Mouse (Mus musculus) hindbrain, embryonic 16.5 days (tissue): ENCODE measurements around the gene Klf9. TPM values are rescaled to one million over a fixed set of nuclear protein-coding genes. Genes with fewer than 3 reads are reported as not detected.
"Not testable (repeated sequence)": the region's sequence is repeated elsewhere in the genome, so short reads cannot be mapped to it uniquely, and the experiment has no call there.

Experiments
- ATAC-seq: fragments of 200-750 bp; cut with Nextera tagmentation; 2 replicates; pipeline ENCODE4 v1.8.0; 2017; ENCODE audit warnings: moderate TSS enrichment, moderate library complexity
- H3K27ac ChIP-seq: fragments of 300-500 bp; sonication (generic); 2 replicates; pipeline ENCODE4 v1.5.1; 2014; ENCODE audit warnings: low read depth, mild to moderate bottlenecking, control low read depth, low read length, moderate library complexity
- H3K27me3 ChIP-seq: fragments of 300-500 bp; sonication (generic); replicated peaks from 2 replicates; pipeline ENCODE4 v1.6.1; 2014; ENCODE audit warnings: low read length; ENCODE audit not compliant: control insufficient read depth, insufficient read depth
- H3K36me3 ChIP-seq: fragments of 300-500 bp; sonication (generic); 2 replicates; pipeline ENCODE4 v1.6.1; 2014; ENCODE audit warnings: mild to moderate bottlenecking, low read length, moderate library complexity, mixed read lengths; ENCODE audit not compliant: control insufficient read depth, insufficient read depth
- H3K4me1 ChIP-seq: fragments of 300-500 bp; sonication (generic); 2 replicates; pipeline ENCODE4 v1.6.1; 2014; ENCODE audit warnings: low read depth, low read length; ENCODE audit not compliant: control insufficient read depth, insufficient read depth
- H3K4me2 ChIP-seq: fragments of 300-500 bp; sonication (generic); 2 replicates; pipeline ENCODE4 v1.6.1; 2014; ENCODE audit warnings: mild to moderate bottlenecking, low read length, control low read depth, moderate library complexity
- H3K4me3 ChIP-seq: fragments of 300-500 bp; sonication (generic); 2 replicates; pipeline ENCODE4 v1.5.1; 2014; ENCODE audit warnings: mild to moderate bottlenecking, low read length, control low read depth, moderate library complexity
- H3K9ac ChIP-seq: fragments of 300-500 bp; sonication (generic); 2 replicates; pipeline ENCODE4 v1.6.1; 2014; ENCODE audit warnings: low read depth, mild to moderate bottlenecking, control low read depth, low read length, moderate library complexity
- H3K9me3 ChIP-seq: fragments of 300-500 bp; sonication (generic); 2 replicates; pipeline ENCODE4 v1.6.1; 2014; ENCODE audit warnings: mild to moderate bottlenecking, low read length, moderate library complexity; ENCODE audit not compliant: control insufficient read depth
- WGBS: fragments of 180-500 bp; shearing (Covaris S2); extraction: QIAGEN DNeasy Blood & Tissue Kit; methylation state at CpG from one replicate; pipeline ENCODE4 v1.1.7; 2014; 5-methylcytosine and 5-hydroxymethylcytosine counted together
- polyA plus RNA-seq: library from polyadenylated mRNA; unstranded; fragments of >200 nt; fragmentation: Nextera tagmentation; extraction: Ambion mirVana; gene quantifications from 2 replicates; pipeline ENCODE4 v1.2.1, GENCODE M21; 2015

Klf9 gene
- polyA plus RNA-seq, 1 experiment from 2014 or later = 4.9 TPM

DNA sequence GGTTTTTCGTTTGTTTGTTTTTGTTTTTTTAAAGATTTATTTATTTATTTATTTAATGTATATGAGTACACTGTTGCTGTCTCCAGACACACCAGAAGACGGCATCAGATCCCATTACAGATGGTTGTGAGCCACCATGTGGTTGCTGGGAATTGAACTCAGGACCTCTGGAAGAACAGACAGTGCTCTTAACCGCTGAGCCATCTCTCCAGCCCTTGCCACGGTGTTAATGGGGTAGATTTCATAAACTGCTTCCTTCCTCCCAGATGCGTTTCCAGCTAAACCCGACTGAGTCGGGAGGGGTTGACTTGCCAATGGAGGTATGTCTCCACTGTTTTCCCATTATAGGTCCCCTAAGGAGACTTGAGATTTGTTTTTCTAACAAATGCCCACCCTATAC is 4.5 kb downstream of the Klf9 start:
- not testable (repeated sequence) for ATAC-seq
- WGBS = 90% methylated on average over 7 of the region's 7 CpGs

GRCm38 (mm10) chr19:23146409-23146861 is 5.4 kb downstream of the Klf9 start:
- Histone ChIP-seq H3K4me1 (peaks cover 15% of the 10 kb centered on the region), H3K36me3 (no peaks in the 10 kb centered on the region), H3K9me3 (no peaks in the 10 kb centered on the region), H3K27me3 (peaks cover 2% of the 10 kb centered on the region), H3K4me2 (peak overlapping the region; percentile 9), H3K9ac (no peak overlapping the region; the same call in 1 of the 2 replicates), H3K4me3 (no peak overlapping the region), H3K27ac (peak overlapping the region; percentile 58; the same call in 1 of the 2 replicates)
- ATAC-seq = peak; percentile 62; the same call in 1 of the 2 replicates
- 53% methylated on average over 12 of the region's 12 CpGs for WGBS

More for the DNA sequence above, 4.5 kb downstream of the Klf9 start:
- H3K4me3 ChIP-seq, H3K27me3 ChIP-seq, H3K9ac ChIP-seq, H3K36me3 ChIP-seq, H3K9me3 ChIP-seq, H3K4me2 ChIP-seq, H3K27ac ChIP-seq: not testable (repeated sequence)
- peaks cover 15% of the 10 kb centered on the region for H3K4me1 ChIP-seq

DNA sequence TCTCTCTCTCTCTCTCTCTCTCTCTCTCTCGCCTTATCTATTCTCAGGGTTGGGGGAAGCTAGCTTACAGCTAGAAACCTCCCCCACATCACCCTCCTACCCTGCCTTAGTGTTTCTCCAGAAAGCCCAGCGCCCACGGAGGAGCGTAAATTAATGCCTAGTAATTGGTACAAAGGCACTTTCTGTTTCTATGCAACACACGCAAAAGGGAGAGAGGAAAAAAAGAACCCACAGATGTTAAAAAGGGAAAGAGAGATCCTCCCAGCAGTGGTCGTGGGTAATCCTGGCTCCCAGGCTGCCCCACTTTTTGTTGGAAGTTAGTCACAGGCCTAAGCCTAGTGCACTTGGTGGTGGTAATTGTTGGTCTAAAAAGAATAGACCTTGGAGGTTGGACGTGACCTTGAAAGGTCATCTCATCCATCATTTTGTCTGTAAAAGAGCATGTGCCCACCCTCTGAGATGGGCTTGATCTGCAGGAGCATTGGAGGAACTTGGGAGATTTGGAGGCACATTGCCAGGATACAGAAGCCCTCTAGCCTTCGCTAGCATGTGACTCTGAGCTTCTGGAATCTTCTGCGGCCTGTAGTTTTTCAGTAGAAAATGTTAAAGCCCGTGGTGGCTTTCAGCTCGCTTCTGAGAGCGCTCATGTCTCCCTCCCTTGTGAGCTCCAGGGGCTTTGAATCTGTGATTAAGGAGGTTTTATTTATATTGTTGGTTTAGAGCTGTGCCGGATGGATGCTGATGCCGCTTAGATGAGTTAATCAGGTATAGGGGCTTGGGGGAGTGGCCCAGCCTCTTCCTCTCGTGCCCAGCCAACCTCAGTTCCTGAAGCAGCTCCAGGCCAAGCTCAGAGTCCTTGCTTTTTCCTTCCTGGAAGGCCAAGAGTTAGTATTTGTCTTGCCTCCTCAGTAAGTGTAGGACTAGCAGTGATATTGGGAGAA is 6.3 kb downstream of the Klf9 start:
- H3K4me1 ChIP-seq = peaks cover 7% of the 10 kb centered on the region
- H3K4me3 ChIP-seq = no peak overlapping the region
- H3K9me3 ChIP-seq = no peaks in the 10 kb centered on the region
- peak overlapping the region; percentile 28; the same call in 1 of the 2 replicates for H3K9ac ChIP-seq
- H3K27ac ChIP-seq = peak overlapping the region; percentile 58; the same call in 1 of the 2 replicates
- H3K27me3 ChIP-seq = peaks cover 2% of the 10 kb centered on the region
- 62% methylated on average over 15 of the region's 15 CpGs for WGBS
- no peak overlapping the region; the same call in 1 of the 2 replicates for H3K4me2 ChIP-seq
- no peak for ATAC-seq
- no peaks in the 10 kb centered on the region for H3K36me3 ChIP-seq

- H3K4me3 ChIP-seq = no peak overlapping the region
- no peaks in the 10 kb centered on the region for H3K9me3 ChIP-seq
- H3K9ac ChIP-seq = no peak overlapping the region
- H3K27me3 ChIP-seq = no peaks in the 10 kb centered on the region; the same call in 1 of the 2 replicates
- H3K4me2 ChIP-seq = no peak overlapping the region
- WGBS = 77% methylated on average over 7 of the region's 7 CpGs
- no peaks in the 10 kb centered on the region for H3K36me3 ChIP-seq
- peaks cover 3% of the 10 kb centered on the region; the same call in 1 of the 2 replicates for H3K4me1 ChIP-seq
- peak; percentile 69 for ATAC-seq
- H3K27ac ChIP-seq = peak overlapping the region; percentile 55; the same call in 1 of the 2 replicates
Measured at GRCm38 (mm10) chr19:23149465-23150410, 8.7 kb downstream of the Klf9 start.

DNA sequence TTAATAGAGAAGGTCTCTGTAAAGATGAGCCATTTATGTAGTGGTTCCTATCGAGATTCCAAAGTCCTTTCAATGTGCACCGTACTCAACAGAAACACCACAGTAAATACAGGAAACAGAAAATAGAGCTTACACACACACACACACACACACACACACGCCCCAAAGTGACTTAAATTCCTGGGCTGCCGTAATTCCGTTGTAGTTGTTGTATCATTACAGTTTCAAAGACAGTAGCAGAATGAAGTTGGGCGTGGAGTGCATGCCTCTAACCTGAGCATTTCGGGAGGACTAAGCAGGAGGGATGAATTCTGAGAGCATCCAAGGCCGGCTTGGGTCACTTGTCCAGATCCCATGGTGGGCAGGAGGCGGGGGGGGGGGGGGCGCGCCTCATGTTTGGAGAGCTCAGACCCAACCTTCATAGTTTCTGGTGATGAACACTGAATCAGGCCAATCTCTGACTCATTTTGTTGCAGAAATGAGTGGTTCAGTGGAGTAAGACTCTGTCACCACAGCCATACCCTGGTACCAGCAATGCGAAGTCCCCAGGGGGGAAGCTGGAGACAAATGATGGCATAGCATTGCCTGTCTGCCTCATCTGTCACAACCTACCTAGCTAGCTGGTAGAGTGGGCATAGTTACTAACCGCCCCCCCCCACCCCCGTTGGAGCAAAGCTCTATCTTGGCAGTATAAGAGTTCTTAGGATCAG is 9.7 kb downstream of the Klf9 start:
- H3K4me3 ChIP-seq = no peak overlapping the region
- H3K36me3 ChIP-seq = no peaks in the 10 kb centered on the region
- no peak overlapping the region for H3K27ac ChIP-seq
- no peak for ATAC-seq
- H3K9me3 ChIP-seq = no peaks in the 10 kb centered on the region
- no peak overlapping the region for H3K9ac ChIP-seq
- peaks cover 3% of the 10 kb centered on the region; the same call in 1 of the 2 replicates for H3K4me1 ChIP-seq
- no peaks in the 10 kb centered on the region; the same call in 1 of the 2 replicates for H3K27me3 ChIP-seq
- no peak overlapping the region for H3K4me2 ChIP-seq
- 88% methylated on average over 13 of the region's 14 CpGs for WGBS

- H3K4me3 ChIP-seq = no peak overlapping the region
- no peak overlapping the region for H3K9ac ChIP-seq
- H3K4me1 ChIP-seq = peaks cover 3% of the 10 kb centered on the region; the same call in 1 of the 2 replicates
- 38% methylated on average over 11 of the region's 11 CpGs for WGBS
- H3K9me3 ChIP-seq = no peaks in the 10 kb centered on the region
- no peaks in the 10 kb centered on the region; the same call in 1 of the 2 replicates for H3K27me3 ChIP-seq
- no peaks in the 10 kb centered on the region for H3K36me3 ChIP-seq
- no peak overlapping the region for H3K4me2 ChIP-seq
- no peak overlapping the region for H3K27ac ChIP-seq
- no peak for ATAC-seq
Measured at GRCm38 (mm10) chr19:23151651-23152070, 10.6 kb downstream of the Klf9 start.

DNA sequence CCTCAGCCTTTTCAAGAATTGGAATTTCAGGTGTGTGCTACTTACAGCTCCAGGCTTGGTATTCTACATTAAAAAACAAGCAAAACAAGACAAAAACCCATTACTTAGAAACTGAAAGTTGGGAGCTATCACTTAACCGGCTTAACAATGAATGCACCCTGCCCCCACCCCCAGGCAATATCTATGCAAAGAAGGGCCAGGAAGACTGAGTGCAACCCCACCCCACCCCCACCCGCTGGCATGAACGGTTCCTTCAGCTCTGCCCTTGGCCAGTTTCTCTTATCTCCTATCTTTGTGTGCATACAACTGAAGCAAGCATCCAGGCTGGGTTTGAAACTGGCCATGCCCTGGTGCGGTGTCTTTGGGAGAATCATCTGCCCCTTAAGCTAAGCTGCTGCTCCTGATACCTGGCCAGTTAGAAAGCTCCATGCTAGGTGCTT is 11.2 kb downstream of the Klf9 start:
- Histone ChIP-seq H3K36me3 (no peaks in the 10 kb centered on the region), H3K9me3 (no peaks in the 10 kb centered on the region), H3K27ac (no peak overlapping the region), H3K9ac (no peak overlapping the region), H3K4me2 (no peak overlapping the region), H3K4me1 (peaks cover 3% of the 10 kb centered on the region; the same call in 1 of the 2 replicates), H3K4me3 (no peak overlapping the region), H3K27me3 (no peaks in the 10 kb centered on the region; the same call in 1 of the 2 replicates)
- ATAC-seq = no peak
- 32% methylated on average over 4 of the region's 4 CpGs for WGBS
